Mouse (Mus musculus) ovary, postnatal 36 days (tissue): ENCODE data around the gene Akt1s1.
A peak's percentile ranks its signal among the peaks of the same experiment; 100 is the strongest.

Source experiments
- DNase-seq: peaks from one replicate; pipeline ENCODE4 v3.0.0; 2022; ENCODE audit warnings: low spot score, mixed read lengths

Akt1s1 gene

GRCm38 (mm10) chr7:44853596-44854355, 5.0 kb downstream of the Akt1s1 start:
- no peak for DNase-seq

GRCm38 (mm10) chr7:44854356-44855031, 5.7 kb downstream of the Akt1s1 start:
- DNase-seq = peak; percentile 89

- DNase-seq = no peak
Observed at GRCm38 (mm10) chr7:44855036-44855435, 6.2 kb downstream of the Akt1s1 start.

- DNase-seq = no peak
Observed at GRCm38 (mm10) chr7:44856265-44856916, 7.6 kb downstream of the Akt1s1 start.

- DNase-seq = peak; percentile 81
Observed at GRCm38 (mm10) chr7:44857042-44857552, 8.3 kb downstream of the Akt1s1 start, which contains the start of gene Pnkp. TSS of gene Pnkp (plus strand) at chr7:44857139.

GRCm38 (mm10) chr7:44857905-44858304, 9.1 kb downstream of the Akt1s1 start:
- no peak for DNase-seq

GRCm38 (mm10) chr7:44859896-44860295, 11.1 kb downstream of the Akt1s1 start:
- no peak for DNase-seq

- peak; percentile 73 for DNase-seq
Observed at GRCm38 (mm10) chr7:44860576-44861428, 12.0 kb downstream of the Akt1s1 start.

GRCm38 (mm10) chr7:44861429-44861816, 12.6 kb downstream of the Akt1s1 start:
- DNase-seq = no peak

- DNase-seq = no peak
Observed at GRCm38 (mm10) chr7:44862434-44862833, 13.6 kb downstream of the Akt1s1 start.

GRCm38 (mm10) chr7:44863210-44863609, 14.4 kb downstream of the Akt1s1 start:
- DNase-seq = no peak

GRCm38 (mm10) chr7:44863982-44864494, 15.2 kb downstream of the Akt1s1 start:
- DNase-seq = no peak

GRCm38 (mm10) chr7:44864595-44865542, 16.1 kb downstream of the Akt1s1 start:
- no peak for DNase-seq

- peak; percentile 69 for DNase-seq
Observed at GRCm38 (mm10) chr7:44866276-44867009, 17.7 kb downstream of the Akt1s1 start.

- no peak for DNase-seq
Observed at GRCm38 (mm10) chr7:44867010-44867702, 18.4 kb downstream of the Akt1s1 start.

- DNase-seq = no peak
Observed at GRCm38 (mm10) chr7:44867802-44868201, 19.0 kb downstream of the Akt1s1 start.

GRCm38 (mm10) chr7:44868465-44868864, 19.7 kb downstream of the Akt1s1 start:
- DNase-seq = no peak

GRCm38 (mm10) chr7:44868919-44869696, 20.3 kb downstream of the Akt1s1 start:
- DNase-seq = peak; percentile 84
